ENCODE assay signal across 8 mouse cellular contexts in genomic region chr9:45632520-45632919, GRCm38 (mm10).
DNase-seq lines count a peak whose midpoint lies in the region; ATAC-seq and TF ChIP-seq lines count a peak whose summit lies in the region.

No protein-coding gene starts in this region.

- H3K4me2 ChIP-seq in lung, embryonic 14.5 days: no peak overlapping the region
- no peak overlapping the region for H3K4me2 ChIP-seq in midbrain, embryonic 14.5 days (ENCODE audit: low read length)

- no peak for TF ChIP-seq CTCF in lung, embryonic 14.5 days (IDR thresholded peaks at IDR 0.05; ENCODE audit: low read depth)

- no peak overlapping the region for H3K9ac ChIP-seq in lung, embryonic 14.5 days
- no peak overlapping the region for H3K9ac ChIP-seq in midbrain, embryonic 14.5 days (replicated peaks; ENCODE audit: low read length)

- H3K36me3 ChIP-seq in lung, embryonic 14.5 days (ENCODE audit: insufficient read depth): no peaks in the 10 kb centered on the region
- H3K36me3 ChIP-seq in hindbrain, embryonic 10.5 days: no peaks in the 10 kb centered on the region
- no peaks in the 10 kb centered on the region for H3K36me3 ChIP-seq in midbrain, embryonic 14.5 days (ENCODE audit: control insufficient read depth, insufficient read depth, low read length)

- no peak overlapping the region for H3K4me3 ChIP-seq in lung, embryonic 14.5 days (ENCODE audit: low read depth, low read length)
- H3K4me3 ChIP-seq in hindbrain, embryonic 10.5 days: no peak overlapping the region
- H3K4me3 ChIP-seq in midbrain, embryonic 14.5 days (replicated peaks; ENCODE audit: low read depth, low read length): no peak overlapping the region

- no peaks in the 10 kb centered on the region for H3K27me3 ChIP-seq in lung, embryonic 14.5 days (ENCODE audit: insufficient read depth, low read length)
- no peaks in the 10 kb centered on the region for H3K27me3 ChIP-seq in hindbrain, embryonic 10.5 days (ENCODE audit: insufficient read depth, poor library complexity, severe bottlenecking)
- H3K27me3 ChIP-seq in midbrain, embryonic 14.5 days (ENCODE audit: control insufficient read depth, insufficient read depth, low read length): no peaks in the 10 kb centered on the region

- H3K27ac ChIP-seq in lung, embryonic 14.5 days (ENCODE audit: low read depth): no peak overlapping the region
- peak overlapping the region; percentile 57 for H3K27ac ChIP-seq in hindbrain, embryonic 10.5 days
- peak overlapping the region; percentile 81 for H3K27ac ChIP-seq in midbrain, embryonic 14.5 days (replicated peaks; ENCODE audit: low read depth, low read length)

- DNase-seq in cerebellum, adult 11 months: peak; percentile 40
- DNase-seq in lung, embryonic 14.5 days: peak; percentile 63
- DNase-seq in lung, postnatal 25 days (ENCODE audit: low spot score): no peak
- DNase-seq in hindbrain, embryonic 10.5 days (ENCODE audit: low spot score): no peak
- DNase-seq in midbrain, embryonic 14.5 days: peak; percentile 84
- no peak for DNase-seq in c-Kit-positive CD71-positive TER-119-positive erythroid progenitor cells, embryonic 14.5 days (ENCODE audit: low spot score)
- no peak for DNase-seq in spleen, postnatal 36 days (ENCODE audit: low spot score in 2 of 2)

- no peak for ATAC-seq in cerebellum, adult (ENCODE audit: insufficient number of reproducible peaks, low FRiP score, low TSS enrichment)
- 0 out of 2 replicates have a peak, but pooled peaks have one; percentile 35 for ATAC-seq in lung, embryonic 14.5 days (ENCODE audit: insufficient read depth)
- ATAC-seq in midbrain, embryonic 14.5 days (ENCODE audit: low FRiP score, low TSS enrichment): peak; percentile 81

- WGBS in lung, embryonic 14.5 days: 32% methylated on average over 10 of the region's 10 CpGs
- 71% methylated on average over 10 of the region's 10 CpGs for WGBS in hindbrain, embryonic 10.5 days
- 32% methylated on average over 10 of the region's 10 CpGs for WGBS in midbrain, embryonic 14.5 days

- H3K4me1 ChIP-seq in lung, embryonic 14.5 days (ENCODE audit: insufficient read depth): 0 out of 2 replicates have a peak, but pooled peaks cover 7% of the 10 kb centered on the region
- peaks cover 16% of the 10 kb centered on the region; the same call in 1 of the 2 replicates for H3K4me1 ChIP-seq in hindbrain, embryonic 10.5 days (replicated peaks)
- H3K4me1 ChIP-seq in midbrain, embryonic 14.5 days (ENCODE audit: control insufficient read depth, insufficient read depth, low read length): peaks cover 17% of the 10 kb centered on the region

- H3K9me3 ChIP-seq in lung, embryonic 14.5 days (ENCODE audit: low read depth, low read length): no peaks in the 10 kb centered on the region
- H3K9me3 ChIP-seq in hindbrain, embryonic 10.5 days: no peaks in the 10 kb centered on the region
- H3K9me3 ChIP-seq in midbrain, embryonic 14.5 days (ENCODE audit: control insufficient read depth, low read length): no peaks in the 10 kb centered on the region

Comparison
In these comparisons a context has a peak if more than half of its experiments do, and no peak if none do; other contexts are left out.
1. DNase-seq: peak in cerebellum, adult 11 months (single experiment), lung, embryonic 14.5 days (single experiment) and midbrain, embryonic 14.5 days (single experiment); none in lung, postnatal 25 days (single experiment), hindbrain, embryonic 10.5 days (single experiment), c-Kit-positive CD71-positive TER-119-positive erythroid progenitor cells, embryonic 14.5 days (single experiment) and spleen, postnatal 36 days (0 of 2).